7 mouse cellular contexts compared by ENCODE assay signal in the genomic region with DNA sequence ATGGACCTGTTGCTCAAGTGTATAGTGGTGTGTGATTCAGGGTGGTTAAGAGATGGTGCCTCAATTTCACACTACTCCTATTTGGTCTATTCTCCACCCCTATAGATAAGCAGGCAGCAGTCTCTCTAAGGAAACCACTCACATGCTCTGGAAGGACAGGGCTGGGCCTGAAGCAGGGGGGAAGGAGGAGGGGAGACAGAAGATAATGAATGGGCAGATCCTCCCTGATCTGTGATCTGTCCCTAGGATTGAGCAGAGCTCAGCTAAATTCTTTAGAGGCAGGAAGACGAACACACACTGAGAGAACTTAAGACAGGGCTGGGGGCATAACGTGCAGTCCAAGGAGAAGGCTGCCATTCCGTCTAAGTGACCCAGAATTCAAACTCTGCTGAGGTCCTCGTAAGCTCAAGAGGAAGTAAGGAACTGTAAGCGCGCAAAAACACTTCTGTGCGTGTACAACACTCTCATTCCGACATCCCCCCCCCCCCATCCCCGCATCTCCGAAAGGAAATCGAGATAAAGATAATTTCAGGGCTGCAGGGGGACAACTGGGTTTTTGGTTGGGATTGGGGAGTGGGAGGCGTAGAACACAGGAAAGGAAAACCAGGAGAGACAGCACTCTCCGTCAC. TPM values are rescaled to one million over a fixed set of nuclear protein-coding genes. Genes with fewer than 3 reads are reported as not detected.
DNase-seq lines count a peak whose midpoint lies in the region; ATAC-seq and TF ChIP-seq lines count a peak whose summit lies in the region.

No protein-coding gene starts in this region.

- no peaks in the 10 kb centered on the region for H3K27me3 ChIP-seq in testis, adult 2 months (ENCODE audit: control insufficient read depth, insufficient read depth, low read length)
- no peaks in the 10 kb centered on the region for H3K27me3 ChIP-seq in embryonic facial prominence, embryonic 15.5 days
- no peaks in the 10 kb centered on the region for H3K27me3 ChIP-seq in kidney, embryonic 16.5 days (ENCODE audit: insufficient read depth, low read length)

- H3K4me2 ChIP-seq in embryonic facial prominence, embryonic 15.5 days (replicated peaks): peak overlapping the region; percentile 75
- peak overlapping the region; percentile 70 for H3K4me2 ChIP-seq in kidney, embryonic 16.5 days (replicated peaks; ENCODE audit: low read depth, low read length)

- no peaks in the 10 kb centered on the region for H3K9me3 ChIP-seq in embryonic facial prominence, embryonic 15.5 days (replicated peaks)
- no peaks in the 10 kb centered on the region for H3K9me3 ChIP-seq in kidney, embryonic 16.5 days (ENCODE audit: low read length)

- peak overlapping the region; percentile 86 for H3K4me3 ChIP-seq in testis, adult 2 months (ENCODE audit: control insufficient read depth, low read depth, low read length)
- peak overlapping the region; percentile 99 for H3K4me3 ChIP-seq in embryonic facial prominence, embryonic 15.5 days (replicated peaks)
- H3K4me3 ChIP-seq in kidney, embryonic 16.5 days (ENCODE audit: low read length): peak overlapping the region; percentile 99

- no peak for TF ChIP-seq POLR2A in testis, adult 2 months (IDR thresholded peaks at IDR 0.05; ENCODE audit: control insufficient read depth, low read depth, low read length)

- DNase-seq in testis, postnatal 14 days (ENCODE audit: low spot score): no peak
- DNase-seq in naive thymus-derived CD4-positive, alpha-beta T cell, adult 2 months (ENCODE audit: low read depth): peak; percentile 37
- no peak for DNase-seq in right cerebral cortex, adult 18-20 months
- DNase-seq in ovary, adult 18-20 months (ENCODE audit: low spot score): no peak

- no peak for TF ChIP-seq CTCF in testis, adult 2 months (IDR thresholded peaks at IDR 0.05; ENCODE audit: control insufficient read depth, insufficient read depth, insufficient replicate concordance, low read depth, low read length)

- no peak for ATAC-seq in embryonic facial prominence, embryonic 15.5 days (ENCODE audit: insufficient number of reproducible peaks, low FRiP score, low TSS enrichment, low read depth)
- no peak for ATAC-seq in kidney, embryonic 16.5 days (ENCODE audit: low FRiP score, low TSS enrichment)

- no peaks in the 10 kb centered on the region; the same call in 1 of the 2 replicates for H3K36me3 ChIP-seq in testis, adult 2 months (ENCODE audit: control insufficient read depth, insufficient read depth, low read length)
- H3K36me3 ChIP-seq in embryonic facial prominence, embryonic 15.5 days: peaks cover 5% of the 10 kb centered on the region; the same call in 1 of the 2 replicates
- H3K36me3 ChIP-seq in kidney, embryonic 16.5 days (ENCODE audit: insufficient read depth, low read length): no peaks in the 10 kb centered on the region

- H3K27ac ChIP-seq in testis, adult 2 months (ENCODE audit: control insufficient read depth, insufficient read depth, low read depth, low read length): peak overlapping the region; percentile 62
- 0 out of 2 replicates have a peak overlapping the region, but pooled peaks have one; percentile 60 for H3K27ac ChIP-seq in embryonic facial prominence, embryonic 15.5 days (replicated peaks)
- 0 out of 2 replicates have a peak overlapping the region, but pooled peaks have one; percentile 25 for H3K27ac ChIP-seq in kidney, embryonic 16.5 days (ENCODE audit: low read length)

- peak overlapping the region; percentile 91 for H3K9ac ChIP-seq in embryonic facial prominence, embryonic 15.5 days
- peak overlapping the region; percentile 96 for H3K9ac ChIP-seq in kidney, embryonic 16.5 days (replicated peaks; ENCODE audit: low read length)

- H3K4me1 ChIP-seq in testis, adult 2 months (ENCODE audit: control insufficient read depth, insufficient read depth, low read length): peaks cover 16% of the 10 kb centered on the region
- H3K4me1 ChIP-seq in embryonic facial prominence, embryonic 15.5 days: peaks cover 25% of the 10 kb centered on the region
- peaks cover 18% of the 10 kb centered on the region for H3K4me1 ChIP-seq in kidney, embryonic 16.5 days (ENCODE audit: insufficient read depth, low read length)

- WGBS in embryonic facial prominence, embryonic 15.5 days: under 1% methylated on average over 13 of the region's 13 CpGs
- under 1% methylated on average over 13 of the region's 13 CpGs for WGBS in kidney, embryonic 16.5 days

RNA-seq across cellular contexts. Expression of gene Rab5c, which starts 0.8 kb away (rescaled TPM):
- 90.2 and 90.7 TPM in 2 replicates for polyA plus RNA-seq in testis, adult 2 months (2012; rRNA removed)
- polyA plus RNA-seq in embryonic facial prominence, embryonic 15.5 days (2015; fragmentation: Nextera tagmentation; extraction: Ambion mirVana): 31.0 and 33.2 TPM in 2 replicates
- 41.9 and 47.1 TPM in 2 replicates for polyA plus RNA-seq in kidney, embryonic 16.5 days (2015; fragmentation: Nextera tagmentation; extraction: Ambion mirVana)

RNA-seq across cellular contexts. Expression of gene Kcnh4, which starts 22.5 kb away (rescaled TPM):
- 0.40 and 0.51 TPM in 2 replicates for polyA plus RNA-seq in testis, adult 2 months (2012; rRNA removed)
- polyA plus RNA-seq in embryonic facial prominence, embryonic 15.5 days (2015; fragmentation: Nextera tagmentation; extraction: Ambion mirVana): 0.64 and 1.1 TPM in 2 replicates
- not detected in 2 replicates for polyA plus RNA-seq in kidney, embryonic 16.5 days (2015; fragmentation: Nextera tagmentation; extraction: Ambion mirVana)

RNA-seq across cellular contexts. Expression of gene Hspb9, which starts 23.6 kb away (rescaled TPM):
- 1,348 and 1,420 TPM in 2 replicates for polyA plus RNA-seq in testis, adult 2 months (2012; rRNA removed)
- 0.55 TPM in 1 of 2 replicates, not detected in the other for polyA plus RNA-seq in embryonic facial prominence, embryonic 15.5 days (2015; fragmentation: Nextera tagmentation; extraction: Ambion mirVana)
- polyA plus RNA-seq in kidney, embryonic 16.5 days (2015; fragmentation: Nextera tagmentation; extraction: Ambion mirVana): 0.33 TPM in 1 of 2 replicates, not detected in the other

RNA-seq across cellular contexts. Expression of gene Kat2a, which starts 25.0 kb away (rescaled TPM):
- 24.0 and 26.3 TPM in 2 replicates for polyA plus RNA-seq in testis, adult 2 months (2012; rRNA removed)
- polyA plus RNA-seq in embryonic facial prominence, embryonic 15.5 days (2015; fragmentation: Nextera tagmentation; extraction: Ambion mirVana): 54.6 and 61.1 TPM in 2 replicates
- polyA plus RNA-seq in kidney, embryonic 16.5 days (2015; fragmentation: Nextera tagmentation; extraction: Ambion mirVana): 62.4 and 63.7 TPM in 2 replicates

RNA-seq across cellular contexts. Expression of gene Hcrt, which starts 25.5 kb away (rescaled TPM):
- polyA plus RNA-seq in testis, adult 2 months (2012; rRNA removed): 0.36 TPM in 1 of 2 replicates, not detected in the other
- not detected in 2 replicates for polyA plus RNA-seq in embryonic facial prominence, embryonic 15.5 days (2015; fragmentation: Nextera tagmentation; extraction: Ambion mirVana)
- not detected in 2 replicates for polyA plus RNA-seq in kidney, embryonic 16.5 days (2015; fragmentation: Nextera tagmentation; extraction: Ambion mirVana)

Comparison
In these comparisons a context has a peak if more than half of its experiments do, and no peak if none do; other contexts are left out.
1. RNA of gene Hspb9, which starts 23.6 kb away (polyA plus RNA-seq): 1,348 to 1,420 TPM in testis, adult 2 months; 0.55 TPM in embryonic facial prominence, embryonic 15.5 days and 0.33 TPM in kidney, embryonic 16.5 days; every median in the first group is over 100 times any median in the second.
2. Peak in every context shown above with its lines, with median percentiles within 50 percentile points of each other: H3K27ac ChIP-seq and H3K4me3 ChIP-seq.